Mouse (Mus musculus) G1E (cell line): ENCODE data around the gene Myo10.

Source experiments
- CTCF ChIP-seq: IDR thresholded peaks from 2 replicates; pipeline ENCODE4 v1.5.1; 2012; ENCODE audit warnings: low read depth, low read length, inconsistent platforms, mixed read lengths
- GATA2 ChIP-seq: IDR thresholded peaks from 2 replicates; pipeline ENCODE4 v1.6.1; 2012; ENCODE audit warnings: low read depth, low read length, inconsistent platforms, borderline replicate concordance

DNA sequence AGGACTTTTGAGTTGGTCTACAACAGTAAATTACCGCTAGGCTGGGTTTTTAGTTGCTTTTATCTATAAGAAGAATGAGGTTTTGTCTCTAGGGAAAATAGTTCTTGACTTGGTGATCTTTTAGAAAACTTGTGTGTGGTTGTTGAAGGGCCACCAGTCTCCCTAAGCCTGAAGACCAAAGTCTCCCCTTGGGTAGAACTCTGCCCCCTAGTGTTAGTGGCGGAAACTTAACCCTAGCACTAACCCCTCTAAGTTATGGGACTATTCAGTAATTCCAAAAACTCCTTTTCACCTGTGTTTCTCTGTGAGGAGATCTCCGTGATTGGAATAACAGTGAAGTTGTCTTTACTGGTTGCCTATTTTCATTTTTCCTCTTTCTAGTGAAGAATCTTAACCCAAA, 1.9 kb downstream of the Myo10 start:
- TF ChIP-seq GATA2 = no peak
- no peak for TF ChIP-seq CTCF
